Mouse (Mus musculus): ENCODE measurements around the gene Nek10. TPM values are rescaled to one million over a fixed set of nuclear protein-coding genes. Genes with fewer than 3 reads are reported as not detected.
A peak's percentile ranks its signal among the peaks of the same experiment; 100 is the strongest.
"Not testable (repeated sequence)": the region's sequence is repeated elsewhere in the genome, so short reads cannot be mapped to it uniquely, and the experiment has no call there.

Nek10 gene
- total and polyA plus RNA-seq, 3 experiments, result 0.06 to 0.14 TPM; not detected in 1

- DNase-seq, result no peak
These were observed 67.9 kb downstream of the Nek10 start for GRCm38 (mm10) chr14:14871121-14871520.

GRCm38 (mm10) chr14:14871700-14872099 is 68.5 kb downstream of the Nek10 start:
- DNase-seq, result no peak

- no peak for DNase-seq
These were observed 90.9 kb downstream of the Nek10 start for GRCm38 (mm10) chr14:14893932-14894652.

GRCm38 (mm10) chr14:14894776-14895175 is 91.6 kb downstream of the Nek10 start:
- DNase-seq, result no peak

GRCm38 (mm10) chr14:14895363-14895762 is 92.1 kb downstream of the Nek10 start:
- no peak for DNase-seq

GRCm38 (mm10) chr14:14896399-14897136 is 93.4 kb downstream of the Nek10 start:
- no peak for DNase-seq

- DNase-seq, result peak; percentile 77
These were observed 101.7 kb downstream of the Nek10 start for GRCm38 (mm10) chr14:14904750-14905529.

- no peak for DNase-seq
These were observed 102.3 kb downstream of the Nek10 start for GRCm38 (mm10) chr14:14905530-14905852.

- DNase-seq, result no peak
These were observed 122.4 kb downstream of the Nek10 start for GRCm38 (mm10) chr14:14925615-14926014.

- DNase-seq, result no peak
These were observed 124.3 kb downstream of the Nek10 start for GRCm38 (mm10) chr14:14927559-14927958.

GRCm38 (mm10) chr14:14934977-14935376 is 131.8 kb downstream of the Nek10 start:
- DNase-seq, result no peak

GRCm38 (mm10) chr14:14945930-14946329 is 142.7 kb downstream of the Nek10 start:
- no peak for DNase-seq

- no peak for DNase-seq
These were observed 145.8 kb downstream of the Nek10 start for GRCm38 (mm10) chr14:14949023-14949422.

- DNase-seq, result no peak
These were observed 148.6 kb downstream of the Nek10 start for GRCm38 (mm10) chr14:14951808-14952207.

GRCm38 (mm10) chr14:14959780-14960440 is 156.7 kb downstream of the Nek10 start:
- no peak for DNase-seq

- DNase-seq, result no peak
These were observed 157.3 kb downstream of the Nek10 start for GRCm38 (mm10) chr14:14960441-14960988.

- DNase-seq, result no peak
These were observed 167.4 kb downstream of the Nek10 start for GRCm38 (mm10) chr14:14970633-14971032.

- peak; percentile 10 for DNase-seq
These were observed 167.8 kb downstream of the Nek10 start for GRCm38 (mm10) chr14:14971056-14971455.

- no peak for DNase-seq
These were observed 170.9 kb downstream of the Nek10 start for GRCm38 (mm10) chr14:14974156-14974555.

- DNase-seq, result not testable (repeated sequence)
These were observed 180.9 kb downstream of the Nek10 start for GRCm38 (mm10) chr14:14984106-14984505.

- peak; percentile 60 for DNase-seq
These were observed 181.8 kb downstream of the Nek10 start for GRCm38 (mm10) chr14:14984710-14985647.
